Mouse (Mus musculus): ENCODE data around the gene Nfyc.

GRCm38 (mm10) chr4:120747941-120748866 lies 83.2 kb downstream of the Nfyc start, which contains the start of gene Kcnq4:
- TF ChIP-seq CHD2 (IDR thresholded peaks at IDR 0.05; ENCODE audit: low read depth, low read length): no peak
- TF ChIP-seq MAFK (IDR thresholded peaks at IDR 0.05; ENCODE audit: insufficient read depth, low read depth, low read length): no peak

All from ES-E14 (cell line).